Mouse (Mus musculus): Measurements from ENCODE around the gene Psg27. TPM values are rescaled to one million over a fixed set of nuclear protein-coding genes. Genes with fewer than 3 reads are reported as not detected.

The Psg27 gene
- polyA plus RNA-seq, 1 experiment from 2014 or later = not detected

GRCm38 (mm10) chr7:18511479-18511878, 55.6 kb downstream of the Psg27 start:
- WGBS = 28% methylated on average over 9 of the region's 9 CpGs
- DNase-seq (ENCODE audit: low spot score) = peak; percentile 7
- H3K4me3 ChIP-seq (replicated peaks; ENCODE audit: low read depth, low read length) = no peak overlapping the region

More at GRCm38 (mm10) chr7:18511479-18511878, 55.6 kb downstream of the Psg27 start:
- H3K9ac ChIP-seq (ENCODE audit: low read depth, low read length) = no peak overlapping the region
- H3K27ac ChIP-seq = no peak overlapping the region
- H3K36me3 ChIP-seq (ENCODE audit: insufficient read depth, low read length) = no peaks in the 10 kb centered on the region
- H3K9me3 ChIP-seq (replicated peaks; ENCODE audit: low read length) = no peaks in the 10 kb centered on the region
- H3K27me3 ChIP-seq (ENCODE audit: insufficient read depth, low read length) = no peaks in the 10 kb centered on the region
- TF ChIP-seq CTCF (IDR thresholded peaks at IDR 0.05; ENCODE audit: low read depth) = peak; percentile 54
- no peaks in the 10 kb centered on the region for H3K4me1 ChIP-seq (replicated peaks; ENCODE audit: insufficient read depth, low read length)
- ATAC-seq (replicated peaks; ENCODE audit: low FRiP score, low read depth) = no peak
- H3K4me2 ChIP-seq (ENCODE audit: low read length) = no peak overlapping the region

Other genes starting within 250 kb of the Psg27 start
- not detected in 2 replicates for gene Psg18, start 212.3 kb downstream of the Psg27 start, polyA plus RNA-seq (2015; fragmentation: Nextera tagmentation; extraction: Ambion mirVana)
- gene Psg28, start 135.3 kb downstream of the Psg27 start, polyA plus RNA-seq (2015; fragmentation: Nextera tagmentation; extraction: Ambion mirVana) = not detected in 2 replicates
- not detected in 2 replicates for gene Psg26, start 83.1 kb downstream of the Psg27 start, polyA plus RNA-seq (2015; fragmentation: Nextera tagmentation; extraction: Ambion mirVana)
- not detected in 2 replicates for gene Psg25, start 35.0 kb downstream of the Psg27 start, polyA plus RNA-seq (2015; fragmentation: Nextera tagmentation; extraction: Ambion mirVana)
- not detected in 2 replicates for gene Psg23, start 49.2 kb upstream of the Psg27 start, polyA plus RNA-seq (2015; fragmentation: Nextera tagmentation; extraction: Ambion mirVana)
- gene Psg21, start 89.4 kb upstream of the Psg27 start, polyA plus RNA-seq (2015; fragmentation: Nextera tagmentation; extraction: Ambion mirVana) = not detected in 2 replicates
- gene Psg20, start 118.9 kb upstream of the Psg27 start, polyA plus RNA-seq (2015; fragmentation: Nextera tagmentation; extraction: Ambion mirVana) = not detected in 2 replicates
- gene Psg22, start 150.8 kb upstream of the Psg27 start, polyA plus RNA-seq (2015; fragmentation: Nextera tagmentation; extraction: Ambion mirVana) = not detected in 2 replicates
- gene Psg19, start 231.2 kb upstream of the Psg27 start, polyA plus RNA-seq (2015; fragmentation: Nextera tagmentation; extraction: Ambion mirVana) = not detected in 2 replicates

Measured in kidney, postnatal 0 days (tissue).